Mouse (Mus musculus): ENCODE measurements around the gene Dnah6.

DNA sequence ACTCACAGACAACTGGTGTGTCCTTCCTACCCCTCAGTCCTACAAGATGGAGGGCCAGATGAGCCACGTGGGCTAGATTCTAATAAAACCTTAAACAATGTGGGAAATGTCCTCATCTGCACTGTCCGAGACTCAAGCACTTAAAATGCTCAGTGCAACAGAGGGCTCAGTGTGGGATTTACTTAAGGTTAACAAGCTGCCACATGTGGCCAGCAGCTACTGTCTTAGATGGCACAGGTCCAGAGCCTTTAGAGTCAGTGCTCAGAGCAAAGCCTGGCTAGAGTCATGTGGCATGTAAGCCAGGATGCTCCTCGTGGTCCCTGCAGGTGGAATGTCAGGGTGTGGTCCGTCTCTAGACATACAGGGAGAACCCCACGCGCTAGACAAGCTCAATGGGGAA lies 194.6 kb downstream of the Dnah6 start:
- TF ChIP-seq POLR2A (IDR thresholded peaks at IDR 0.05; ENCODE audit: insufficient read depth, low read depth, low read length) (no peak), CTCF (IDR thresholded peaks at IDR 0.05; ENCODE audit: insufficient read depth, low read depth, low read length) (no peak)

Data from olfactory bulb, adult 2 months (tissue).